22 mouse cellular contexts compared by ENCODE assay signal in the genomic region with DNA sequence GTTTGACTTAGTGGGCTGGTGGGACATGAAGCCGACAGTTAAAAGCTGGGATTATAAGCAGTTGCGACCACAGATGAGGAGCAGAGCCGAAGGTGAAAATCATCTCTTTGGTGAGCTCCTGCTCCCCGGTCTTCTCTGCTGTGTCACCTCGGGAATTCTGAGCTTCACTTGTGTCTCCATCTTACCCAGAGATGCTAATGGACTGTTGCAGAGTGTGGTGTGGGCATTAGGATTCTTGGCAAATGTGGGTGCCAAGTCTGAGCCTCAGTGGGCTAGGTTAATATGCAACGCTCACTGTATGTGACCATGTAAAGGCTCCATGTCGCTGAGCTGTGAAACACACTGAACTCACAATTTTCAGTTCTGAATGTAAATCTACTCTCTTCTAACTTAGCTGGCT. TPM values are rescaled to one million over a fixed set of nuclear protein-coding genes. Genes with fewer than 3 reads are reported as not detected.
DNase-seq lines count a peak whose midpoint lies in the region; ATAC-seq lines count a peak whose summit lies in the region.
"Had no signal": no experiment of that assay in that cellular context is flagged by ENCODE, and none has a peak within 500 bp of the region (broad histone marks: within the 10 kb centered on the region; RNA-seq: fewer than 3 reads in every experiment).

No protein-coding gene starts in this region.

- no peaks in the 10 kb centered on the region for H3K36me3 ChIP-seq in forebrain, embryonic 11.5 days (ENCODE audit: control insufficient read depth, insufficient read depth, low read length)
- H3K36me3 ChIP-seq in forebrain, embryonic 10.5 days (replicated peaks): no peaks in the 10 kb centered on the region
- no peaks in the 10 kb centered on the region for H3K36me3 ChIP-seq in heart, embryonic 10.5 days
- H3K36me3 ChIP-seq: G1E had no signal

- no peaks in the 10 kb centered on the region for H3K27me3 ChIP-seq in forebrain, embryonic 11.5 days (ENCODE audit: control insufficient read depth, insufficient read depth, low read length)
- H3K27me3 ChIP-seq in forebrain, embryonic 10.5 days (ENCODE audit: poor library complexity, severe bottlenecking): peaks cover under 1% of the 10 kb centered on the region; the same call in 1 of the 2 replicates
- H3K27me3 ChIP-seq in heart, embryonic 10.5 days (ENCODE audit: insufficient read depth, poor library complexity, severe bottlenecking): no peaks in the 10 kb centered on the region
- H3K27me3 ChIP-seq: Patski had no signal

- H3K27ac ChIP-seq in forebrain, embryonic 11.5 days (ENCODE audit: low read depth, low read length): no peak overlapping the region
- no peak overlapping the region for H3K27ac ChIP-seq in forebrain, embryonic 10.5 days
- H3K27ac ChIP-seq in heart, embryonic 10.5 days: no peak overlapping the region

- H3K4me2 ChIP-seq in forebrain, embryonic 11.5 days (ENCODE audit: low read depth, low read length, severe bottlenecking): no peak overlapping the region

- intact Hi-C loops in heart, postnatal 36 days (cut with DNase I): no loop called here

- H3K9me3 ChIP-seq in forebrain, embryonic 11.5 days (ENCODE audit: control insufficient read depth, low read length): no peaks in the 10 kb centered on the region
- no peaks in the 10 kb centered on the region for H3K9me3 ChIP-seq in forebrain, embryonic 10.5 days
- H3K9me3 ChIP-seq in heart, embryonic 10.5 days: no peaks in the 10 kb centered on the region

- H3K9ac ChIP-seq in forebrain, embryonic 11.5 days (ENCODE audit: low read length): no peak overlapping the region

- DNase-seq in forebrain, embryonic 11.5 days (ENCODE audit: low spot score): peak; percentile 1
- DNase-seq in forebrain, embryonic 10.5 days (ENCODE audit: extremely low spot score, low spot score): no peak
- peak; percentile 56 for DNase-seq in heart, adult 11 months
- DNase-seq in heart, postnatal 36 days: no peak
- peak; percentile 71 for DNase-seq in heart, embryonic 10.5 days (ENCODE audit: low spot score)
- DNase-seq in heart, adult 9 months (ENCODE audit: low spot score in 2 of 2): no peak
- DNase-seq: adrenal gland, adult 2 months; adrenal gland, adult 8-10 months; adrenal gland, postnatal 10 days; adrenal gland, postnatal 14 days; adrenal gland, postnatal 25 days; adrenal gland, postnatal 36 days; B cell, adult 2 months; cerebellum, adult 11 months; cerebellum, adult 11-12 months; cerebellum, adult 18-20 months had no signal

- no peak for ATAC-seq in forebrain, embryonic 11.5 days (replicated peaks; ENCODE audit: low FRiP score)
- ATAC-seq: activated CD4-positive, CD25-positive, alpha-beta regulatory T cell, adult 4 months; CD4-positive, CD25-positive, alpha-beta regulatory T cell, adult 4 months; Patski had no signal

- H3K4me3 ChIP-seq in forebrain, embryonic 11.5 days (ENCODE audit: low read depth, low read length): no peak overlapping the region
- no peak overlapping the region for H3K4me3 ChIP-seq in forebrain, embryonic 10.5 days
- H3K4me3 ChIP-seq in heart, embryonic 10.5 days: no peak overlapping the region

- no peaks in the 10 kb centered on the region for H3K4me1 ChIP-seq in forebrain, embryonic 11.5 days (replicated peaks; ENCODE audit: control insufficient read depth, insufficient read depth, low read length)
- no peaks in the 10 kb centered on the region for H3K4me1 ChIP-seq in forebrain, embryonic 10.5 days
- H3K4me1 ChIP-seq in heart, embryonic 10.5 days: no peaks in the 10 kb centered on the region

- 94% methylated on average over 7 of the region's 7 CpGs for WGBS in forebrain, embryonic 11.5 days
- 93% methylated on average over 7 of the region's 7 CpGs for WGBS in forebrain, embryonic 10.5 days
- WGBS in heart, embryonic 10.5 days: 82% methylated on average over 7 of the region's 7 CpGs

RNA-seq across cellular contexts. Expression of a gene that starts 7.5 kb away (rescaled TPM):
- 1.0 and 1.1 TPM in 2 replicates for polyA plus RNA-seq in forebrain, embryonic 11.5 days (2014; fragmentation: Nextera tagmentation; extraction: Ambion mirVana)
- polyA plus RNA-seq in forebrain, embryonic 10.5 days (2016; fragmentation: Nextera tagmentation; extraction: Ambion mirVana): 0.16 and 0.26 TPM in 2 replicates
- 1 to 10 TPM; 2.8 to 3.0 TPM for total RNA-seq in heart, postnatal 36 days (2021)
- polyA plus RNA-seq in heart, embryonic 10.5 days (2016; fragmentation: Nextera tagmentation; extraction: Ambion mirVana): 1.4 and 2.2 TPM in 2 replicates
- total RNA-seq: CH12.LX, MEL had no signal
- polyA plus RNA-seq: G1E had no signal

Comparison
In these comparisons a context has a peak if more than half of its experiments do, and no peak if none do; other contexts are left out.
1. DNase-seq: peak in forebrain, embryonic 11.5 days (single experiment), heart, adult 11 months (single experiment) and heart, embryonic 10.5 days (single experiment); none in forebrain, embryonic 10.5 days (single experiment), heart, postnatal 36 days (0 of 2) and heart, adult 9 months (0 of 2).